Mouse (Mus musculus) embryonic fibroblast, embryonic 13.5 days (primary cell): ENCODE data around the gene Ccdc88a. TPM values are rescaled to one million over a fixed set of nuclear protein-coding genes. Genes with fewer than 3 reads are reported as not detected.

Experiments used
- H3K27ac ChIP-seq: 2 replicates; pipeline ENCODE4 v1.5.1; 2012; ENCODE audit warnings: low read length, control low read depth, inconsistent platforms; ENCODE audit not compliant: insufficient read depth
- H3K4me1 ChIP-seq: 2 replicates; pipeline ENCODE4 v1.6.1; 2011; ENCODE audit warnings: low read length; ENCODE audit not compliant: control insufficient read depth, insufficient read depth
- H3K4me3 ChIP-seq: 2 replicates; pipeline ENCODE4 v1.5.1; 2011; ENCODE audit warnings: mild to moderate bottlenecking, control low read depth, low read length; ENCODE audit not compliant: insufficient read depth
- CTCF ChIP-seq: IDR thresholded peaks from 2 replicates; pipeline ENCODE4 v1.5.1; 2011; ENCODE audit warnings: mild to moderate bottlenecking, control low read depth, low read length, moderate library complexity, borderline replicate concordance; ENCODE audit not compliant: insufficient read depth
- POLR2A ChIP-seq: IDR thresholded peaks from 2 replicates; pipeline ENCODE4 v1.6.1; 2011; ENCODE audit warnings: low read depth, mild to moderate bottlenecking, control low read depth, low read length, moderate library complexity
- polyA plus RNA-seq: library from polyadenylated mRNA; stranded (reverse); fragments of >200 nt; gene quantifications from 2 replicates; pipeline ENCODE4 v1.2.4, GENCODE M21; 2011; ENCODE audit warnings: low read depth; ENCODE audit not compliant: missing spikeins, insufficient read length

The Ccdc88a gene
- polyA plus RNA-seq, 1 experiment: 40.3 TPM

- H3K27ac ChIP-seq: no peak overlapping the region
- TF ChIP-seq POLR2A (no peak), CTCF (no peak)
- H3K4me1 ChIP-seq: no peaks in the 10 kb centered on the region
- H3K4me3 ChIP-seq: no peak overlapping the region
These were observed 57.6 kb downstream of the Ccdc88a start for GRCm38 (mm10) chr11:29431011-29431410.

GRCm38 (mm10) chr11:29448741-29449140 is 75.3 kb downstream of the Ccdc88a start:
- Histone ChIP-seq H3K27ac (no peak overlapping the region), H3K4me1 (no peaks in the 10 kb centered on the region), H3K4me3 (no peak overlapping the region)
- TF ChIP-seq POLR2A: no peak
- no peak for TF ChIP-seq CTCF

- Histone ChIP-seq H3K27ac (no peak overlapping the region), H3K4me3 (no peak overlapping the region)
- no peak for TF ChIP-seq CTCF
- no peak for TF ChIP-seq POLR2A
These were observed 101.2 kb downstream of the Ccdc88a start for GRCm38 (mm10) chr11:29474676-29475075.

DNA sequence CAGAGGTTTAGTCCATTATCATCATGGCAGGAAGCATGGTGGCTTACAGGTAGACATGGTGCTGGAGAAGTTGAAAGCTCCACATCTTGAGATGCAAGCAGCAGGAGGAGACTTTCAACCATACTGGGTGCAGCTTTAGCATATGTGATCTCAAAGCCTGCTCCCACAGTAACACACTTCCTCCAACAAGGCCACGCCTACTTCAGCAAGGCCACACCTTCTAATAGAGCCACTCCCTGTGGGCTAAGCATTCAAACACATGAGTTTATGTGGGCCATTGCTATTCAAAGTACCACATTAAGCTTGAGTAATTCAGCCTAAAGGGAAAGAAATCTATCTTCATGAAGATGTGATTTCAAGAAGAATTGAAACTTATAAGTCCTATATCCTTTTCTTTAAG is 119.7 kb downstream of the Ccdc88a start:
- no peaks in the 10 kb centered on the region for H3K4me1 ChIP-seq
- no peak overlapping the region for H3K27ac ChIP-seq
- TF ChIP-seq CTCF (no peak), POLR2A (no peak)
- no peak overlapping the region for H3K4me3 ChIP-seq

More at GRCm38 (mm10) chr11:29474676-29475075, 101.2 kb downstream of the Ccdc88a start:
- peaks cover 3% of the 10 kb centered on the region for H3K4me1 ChIP-seq

- H3K27ac ChIP-seq: no peak overlapping the region
- no peak overlapping the region for H3K4me3 ChIP-seq
- H3K4me1 ChIP-seq: no peaks in the 10 kb centered on the region; the same call in 1 of the 2 replicates
- TF ChIP-seq POLR2A (no peak), CTCF (no peak)
These were observed 123.5 kb downstream of the Ccdc88a start for GRCm38 (mm10) chr11:29496962-29497361.

GRCm38 (mm10) chr11:29503948-29504893 is 130.8 kb downstream of the Ccdc88a start:
- no peak overlapping the region for H3K4me3 ChIP-seq
- H3K4me1 ChIP-seq: no peaks in the 10 kb centered on the region; the same call in 1 of the 2 replicates
- no peak overlapping the region for H3K27ac ChIP-seq
- no peak for TF ChIP-seq POLR2A
- TF ChIP-seq CTCF: no peak

DNA sequence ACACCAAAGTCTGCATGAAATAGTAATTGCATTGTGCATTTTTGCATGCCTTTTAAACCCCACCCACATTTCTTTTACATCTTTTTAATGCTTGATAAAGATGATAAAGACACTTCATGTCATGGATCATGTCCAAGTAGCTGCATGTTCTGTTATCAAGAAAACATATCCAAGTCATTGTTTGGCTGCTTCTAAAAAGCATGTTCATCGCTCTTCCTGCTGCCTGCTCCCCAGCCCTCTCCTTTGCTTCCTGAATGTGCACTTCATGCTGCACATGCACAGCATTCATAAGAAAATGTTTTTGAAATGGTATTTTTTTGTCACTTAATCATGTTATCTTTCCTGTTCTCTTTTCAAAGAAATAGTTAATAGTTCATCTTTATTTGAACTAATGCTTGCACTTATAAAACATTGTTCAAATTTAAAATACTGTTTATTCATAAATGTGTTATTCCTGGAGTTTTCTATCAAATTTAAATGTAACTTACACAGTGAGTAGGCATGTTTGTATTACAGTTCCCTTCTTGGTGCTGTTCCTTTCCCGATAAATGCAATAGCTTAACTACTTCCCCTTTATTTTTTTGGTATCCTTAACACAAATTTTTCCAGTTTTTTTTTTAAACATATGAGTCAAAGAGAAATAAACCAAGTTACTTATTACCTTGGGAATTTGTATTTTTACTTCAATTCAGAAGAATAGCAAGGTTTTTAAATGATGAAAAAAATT is 131.6 kb downstream of the Ccdc88a start:
- no peak overlapping the region for H3K27ac ChIP-seq
- H3K4me1 ChIP-seq: no peaks in the 10 kb centered on the region; the same call in 1 of the 2 replicates
- no peak overlapping the region for H3K4me3 ChIP-seq
- TF ChIP-seq CTCF (no peak), POLR2A (no peak)

DNA sequence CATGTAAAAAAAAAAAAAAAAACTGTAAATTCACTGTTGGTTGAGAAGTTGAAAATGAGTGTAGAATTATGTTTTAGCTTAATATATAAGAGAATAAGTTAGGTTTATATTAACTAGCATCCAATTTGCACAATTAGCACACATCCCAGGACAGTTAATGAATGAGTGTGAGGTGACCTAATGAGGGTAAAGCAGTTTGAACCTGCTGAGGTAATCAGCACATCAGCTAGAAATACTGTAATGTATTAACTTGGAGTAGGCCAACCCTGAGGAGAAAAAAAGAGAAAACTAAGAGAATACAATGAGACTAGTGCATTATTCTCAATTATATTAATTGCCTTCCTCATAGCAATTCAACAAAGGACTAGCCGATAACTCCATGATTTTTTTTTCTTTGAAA is 136.0 kb downstream of the Ccdc88a start:
- no peaks in the 10 kb centered on the region for H3K4me1 ChIP-seq
- no peak overlapping the region for H3K27ac ChIP-seq
- TF ChIP-seq CTCF (no peak), POLR2A (no peak)

DNA sequence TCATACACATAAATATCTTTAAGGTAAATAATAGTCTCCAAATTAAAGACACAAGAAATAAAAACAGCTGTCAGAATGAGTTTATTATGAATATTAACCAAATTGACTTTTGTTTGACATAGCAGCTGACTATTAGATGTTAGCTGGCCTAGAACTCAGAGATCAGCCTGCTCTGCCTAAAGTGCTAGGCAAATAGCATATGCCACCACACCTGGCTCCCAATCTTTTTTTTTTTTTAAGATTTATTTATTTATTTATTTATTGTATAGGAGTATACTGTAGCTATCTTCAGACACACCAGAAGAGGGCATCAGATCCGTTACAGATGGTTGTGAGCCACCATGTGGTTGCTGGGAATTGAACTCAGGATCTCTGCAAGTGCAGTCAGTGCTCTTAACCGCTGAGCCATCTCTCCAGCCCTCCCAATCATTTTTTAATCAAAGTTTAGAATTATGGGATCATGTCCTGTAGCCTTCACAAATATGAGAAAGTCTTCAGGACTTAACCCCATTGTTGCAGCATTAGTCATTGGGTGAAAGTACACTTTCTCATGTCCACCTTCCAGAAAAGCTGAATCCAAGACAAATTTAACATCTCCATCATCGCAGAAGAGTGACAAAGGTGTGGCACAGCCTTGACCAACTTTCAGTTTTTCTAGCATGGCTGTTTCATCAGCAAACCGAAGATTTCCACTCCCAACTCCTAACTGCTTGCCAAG is 139.5 kb downstream of the Ccdc88a start:
- Histone ChIP-seq H3K4me3 (no peak overlapping the region), H3K4me1 (no peaks in the 10 kb centered on the region), H3K27ac (no peak overlapping the region)
- TF ChIP-seq CTCF: no peak
- no peak for TF ChIP-seq POLR2A

More for the DNA sequence above, 136.0 kb downstream of the Ccdc88a start:
- no peak overlapping the region for H3K4me3 ChIP-seq

DNA sequence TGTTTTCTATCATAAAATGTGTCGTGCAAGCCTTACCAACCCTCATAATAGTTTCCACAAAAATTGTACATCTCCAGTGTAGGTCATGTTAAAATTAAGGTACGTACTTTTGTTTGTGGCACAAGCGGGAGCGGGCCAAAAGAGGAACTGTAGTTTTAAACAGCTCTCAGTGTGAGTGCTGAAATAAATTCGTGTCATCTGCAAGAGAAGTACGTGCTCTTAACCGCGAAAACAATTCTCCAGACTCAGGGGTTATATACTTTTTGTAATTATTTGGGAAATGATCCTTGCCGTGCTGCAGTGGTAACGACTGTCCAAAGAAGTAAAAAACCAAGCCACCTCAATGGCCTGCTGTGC is 140.8 kb downstream of the Ccdc88a start:
- TF ChIP-seq POLR2A: no peak
- Histone ChIP-seq H3K27ac (peak overlapping the region; percentile 71), H3K4me3 (peak overlapping the region; percentile 79), H3K4me1 (no peaks in the 10 kb centered on the region)
